Mouse (Mus musculus) ES-Bruce4 (cell line): ENCODE measurements around the gene Map4.

Experiments
- CTCF ChIP-seq: IDR thresholded peaks from one replicate; pipeline ENCODE4 v1.8.1; 2011; ENCODE audit warnings: low read depth, low read length
- EP300 ChIP-seq: IDR thresholded peaks from 2 replicates; pipeline ENCODE4 v1.6.1; 2011; ENCODE audit warnings: low read depth, low read length; ENCODE audit not compliant: insufficient read depth
- POLR2A ChIP-seq: IDR thresholded peaks from one replicate; pipeline ENCODE4 v1.8.1; 2011; ENCODE audit warnings: low read length; ENCODE audit not compliant: insufficient read depth

- no peak for TF ChIP-seq EP300
- TF ChIP-seq POLR2A: no peak
- no peak for TF ChIP-seq CTCF
Observed at GRCm38 (mm10) chr9:109944712-109945111, 13.5 kb downstream of the Map4 start.
